Mouse (Mus musculus): ENCODE measurements around the gene Plcb3. TPM values are rescaled to one million over a fixed set of nuclear protein-coding genes. Genes with fewer than 3 reads are reported as not detected.

Gene Plcb3
- polyA plus RNA-seq, 1 experiment from 2014 or later: 8.5 TPM

Other genes with a start within 250 kb of the Plcb3 start
- gene Rps6ka4, start 135.8 kb downstream of the Plcb3 start, polyA plus RNA-seq (2017; shearing (Covaris generic)): 27.2 TPM
- gene Ccdc88b, start 118.3 kb downstream of the Plcb3 start, polyA plus RNA-seq (2017; shearing (Covaris generic)): 50.5 TPM
- gene Trmt112, start 66.8 kb downstream of the Plcb3 start, polyA plus RNA-seq (2017; shearing (Covaris generic)): 163 TPM
- 141 TPM for gene Prdx5, start 66.4 kb downstream of the Plcb3 start, polyA plus RNA-seq (2017; shearing (Covaris generic))
- gene Esrra, start 54.7 kb downstream of the Plcb3 start, polyA plus RNA-seq (2017; shearing (Covaris generic)): 16.7 TPM
- not detected for gene Catsperz, start 51.1 kb downstream of the Plcb3 start, polyA plus RNA-seq (2017; shearing (Covaris generic))
- gene Kcnk4, start 42.0 kb downstream of the Plcb3 start, polyA plus RNA-seq (2017; shearing (Covaris generic)): not detected
- gene Bad, start 34.6 kb downstream of the Plcb3 start, polyA plus RNA-seq (2017; shearing (Covaris generic)): 11.2 TPM
- 6.3 TPM for gene Gpr137, start 34.0 kb downstream of the Plcb3 start, polyA plus RNA-seq (2017; shearing (Covaris generic))
- 131 TPM for gene Ppp1r14b, start 1.5 kb downstream of the Plcb3 start, polyA plus RNA-seq (2017; shearing (Covaris generic))
- 18.6 TPM for gene Fkbp2, start 4.0 kb upstream of the Plcb3 start, polyA plus RNA-seq (2017; shearing (Covaris generic))
- gene Vegfb, start 11.2 kb upstream of the Plcb3 start, polyA plus RNA-seq (2017; shearing (Covaris generic)): 6.1 TPM
- 36.2 TPM for gene Dnajc4, start 16.1 kb upstream of the Plcb3 start, polyA plus RNA-seq (2017; shearing (Covaris generic))
- gene Nudt22, start 19.6 kb upstream of the Plcb3 start, polyA plus RNA-seq (2017; shearing (Covaris generic)): 4.6 TPM
- gene Trpt1, start 19.7 kb upstream of the Plcb3 start, polyA plus RNA-seq (2017; shearing (Covaris generic)): 4.1 TPM
- 241 TPM for gene Fermt3, start 43.0 kb upstream of the Plcb3 start, polyA plus RNA-seq (2017; shearing (Covaris generic))
- gene Stip1, start 63.5 kb upstream of the Plcb3 start, polyA plus RNA-seq (2017; shearing (Covaris generic)): 197 TPM
- gene Macrod1, start 80.3 kb upstream of the Plcb3 start, polyA plus RNA-seq (2017; shearing (Covaris generic)): 34.3 TPM
- not detected for gene Flrt1, start 129.3 kb upstream of the Plcb3 start, polyA plus RNA-seq (2017; shearing (Covaris generic))
- gene Otub1, start 229.8 kb upstream of the Plcb3 start, polyA plus RNA-seq (2017; shearing (Covaris generic)): 61.1 TPM
- 377 TPM for gene Cox8a, start 241.1 kb upstream of the Plcb3 start, polyA plus RNA-seq (2017; shearing (Covaris generic))